Mouse (Mus musculus) NIH3T3 (cell line): ENCODE results near the gene Olfr606.
"Not testable (repeated sequence)": the region's sequence is repeated elsewhere in the genome, so short reads cannot be mapped to it uniquely, and the experiment has no call there.

Experiments
- DNase-seq: peaks from one replicate; pipeline ENCODE4 v3.0.0-alpha.2; 2012; ENCODE audit warnings: low read depth

Gene Olfr606

DNA sequence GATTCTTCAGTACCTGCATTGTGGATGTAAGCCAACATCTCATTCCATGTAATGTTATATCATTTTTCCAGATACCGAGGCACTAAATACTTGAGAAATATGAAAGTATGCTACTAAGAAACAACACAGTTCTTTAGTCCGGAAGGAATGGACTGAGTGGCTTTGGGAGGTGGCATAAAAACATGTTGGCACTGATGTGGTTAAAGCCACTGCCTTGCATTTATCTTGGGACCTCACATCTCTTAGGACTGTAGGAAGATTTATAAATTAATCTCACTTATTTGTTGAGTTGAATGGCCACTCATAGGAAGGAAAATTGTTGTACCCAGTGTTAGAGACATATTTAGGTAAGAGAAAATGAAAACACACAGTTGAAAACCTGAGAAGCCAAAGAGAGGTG lies at the start of gene Olfr606:
Gene Olfr606 (plus strand): TSS at position 301 of the 400 bp plus-strand sequence.
- DNase-seq = no peak

GRCm38 (mm10) chr7:103406521-103407055 lies 42.3 kb upstream of the Olfr606 start:
- DNase-seq = not testable (repeated sequence)

- not testable (repeated sequence) for DNase-seq
Measured at GRCm38 (mm10) chr7:103414772-103415171, 34.1 kb upstream of the Olfr606 start, which contains the start of gene Usp17lc. Gene Usp17lc, plus strand, starts transcription at chr7:103415072.

- DNase-seq = no peak
Measured at GRCm38 (mm10) chr7:103445339-103445738, 3.5 kb upstream of the Olfr606 start, which contains the start of gene Olfr605. Gene Olfr605, minus strand, starts transcription at chr7:103445439.

DNA sequence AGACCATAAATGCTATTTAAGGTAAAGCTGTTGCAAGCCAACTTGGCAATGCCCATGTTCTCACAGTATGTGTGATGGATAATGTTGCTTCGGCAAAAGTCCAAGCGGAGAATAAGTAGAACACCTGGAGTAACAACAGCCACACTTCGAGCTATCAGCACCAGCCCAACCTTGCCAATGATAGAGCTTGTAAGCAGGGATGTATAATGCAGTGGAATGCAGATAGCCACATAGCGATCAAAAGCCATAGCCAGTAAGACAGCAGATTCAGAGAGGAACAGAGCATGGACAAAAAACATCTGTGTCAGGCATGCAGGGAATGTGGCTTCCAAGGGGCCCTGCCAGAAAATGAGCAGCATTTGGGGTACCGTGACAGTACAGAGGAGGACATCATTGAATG lies 11.7 kb downstream of the Olfr606 start:
- DNase-seq = no peak

- DNase-seq = no peak
Measured at GRCm38 (mm10) chr7:103469577-103469976, 20.7 kb downstream of the Olfr606 start, which contains the start of gene Olfr608. Gene Olfr608, plus strand, starts transcription at chr7:103469877.

DNA sequence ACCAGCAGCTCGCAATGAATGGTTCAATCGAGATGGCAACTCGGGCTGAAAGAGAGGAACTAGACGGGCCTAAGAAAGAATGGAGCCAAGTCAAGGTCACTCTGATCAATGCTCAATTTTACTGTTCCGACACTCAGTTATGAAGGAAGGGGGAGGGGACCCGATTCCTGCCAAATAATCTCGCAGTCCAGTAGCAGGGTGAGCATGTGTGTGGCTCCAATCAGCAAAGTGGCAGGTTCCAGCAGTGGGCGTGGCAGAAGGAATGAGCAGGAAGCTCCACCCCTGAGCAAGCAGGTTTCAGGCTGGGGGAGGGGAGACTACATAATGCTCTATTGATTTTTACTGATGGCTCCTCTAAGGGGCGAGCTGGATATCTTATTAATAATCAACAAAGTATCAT lies 28.3 kb downstream of the Olfr606 start:
- DNase-seq = not testable (repeated sequence)

DNA sequence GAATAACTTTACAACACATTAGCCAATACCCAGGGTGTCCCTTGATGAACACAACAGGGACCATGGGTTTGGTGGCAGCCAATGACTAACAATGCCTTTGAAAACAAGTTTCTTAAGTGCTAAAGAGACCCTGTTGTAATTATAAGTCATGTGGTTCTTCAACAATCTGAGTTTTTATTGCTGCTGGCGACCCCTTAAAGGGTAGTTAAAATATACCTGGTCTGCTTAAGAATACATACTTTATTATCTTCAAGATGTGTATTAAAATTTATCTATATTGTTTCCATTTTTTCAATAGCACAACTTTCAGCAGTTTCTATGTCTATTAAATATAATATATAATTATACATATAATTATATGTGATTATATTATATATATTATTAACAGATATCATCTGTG lies 49.1 kb downstream of the Olfr606 start, which contains the start of gene Olfr609:
Gene Olfr609 (minus strand): TSS at position 101 of the 400 bp plus-strand sequence.
- no peak for DNase-seq
